Mouse (Mus musculus): ENCODE data around the gene Zbtb43.

The Zbtb43 gene

DNA sequence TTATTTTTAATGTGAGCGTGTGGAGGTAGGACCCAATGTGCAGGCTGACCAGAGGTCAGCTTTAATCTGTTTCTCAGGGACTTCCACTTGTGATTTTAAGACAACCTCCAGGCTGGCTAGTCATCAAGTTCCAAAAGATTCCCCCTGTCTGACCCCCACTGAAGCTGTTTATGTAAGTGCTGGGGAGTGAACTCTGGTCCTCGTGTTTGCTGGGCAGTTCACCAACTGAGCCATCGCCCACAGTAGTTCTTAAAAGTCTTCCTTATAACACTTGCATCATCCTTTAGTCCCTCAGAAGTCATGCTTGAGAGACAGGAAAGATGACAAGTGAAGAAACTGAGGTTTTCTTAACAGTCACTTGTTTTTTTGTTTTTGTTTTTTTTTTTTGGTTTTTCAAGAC lies 11.7 kb downstream of the Zbtb43 start:
- in situ Hi-C loops (cut with MboI; ENCODE audit: low pct_unique_long_range_greater_than_20kb in 1 of 2, low sequenced_read_pairs in 2 of 2, unreplicated experiment in 1 of 2): no loop called here

- in situ Hi-C loops (cut with MboI; ENCODE audit: low pct_unique_long_range_greater_than_20kb in 1 of 2, low sequenced_read_pairs in 2 of 2, unreplicated experiment in 1 of 2): no loop called here
Observed at GRCm38 (mm10) chr2:33456242-33456641, 12.1 kb downstream of the Zbtb43 start.

DNA sequence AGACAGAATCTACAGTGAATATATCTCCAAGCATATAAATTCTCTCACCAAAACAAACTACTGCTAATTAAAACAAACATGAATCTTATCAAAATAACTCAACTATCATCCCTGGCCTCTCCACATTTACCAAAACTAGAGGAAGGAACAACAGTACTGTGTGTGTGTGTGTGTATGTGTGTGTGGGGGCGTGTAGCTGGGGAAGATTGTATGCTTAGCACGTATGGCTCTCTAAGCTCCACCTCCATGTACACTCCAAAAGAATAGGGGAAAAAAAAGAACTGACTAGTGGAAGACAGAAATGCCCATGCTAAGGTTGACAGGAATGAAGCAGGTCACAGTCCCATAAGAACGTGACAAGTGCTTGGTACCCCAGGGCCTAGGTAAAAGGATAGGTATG lies 13.0 kb downstream of the Zbtb43 start:
- in situ Hi-C loops (cut with MboI; ENCODE audit: low pct_unique_long_range_greater_than_20kb in 1 of 2, low sequenced_read_pairs in 2 of 2, unreplicated experiment in 1 of 2): no loop called here

DNA sequence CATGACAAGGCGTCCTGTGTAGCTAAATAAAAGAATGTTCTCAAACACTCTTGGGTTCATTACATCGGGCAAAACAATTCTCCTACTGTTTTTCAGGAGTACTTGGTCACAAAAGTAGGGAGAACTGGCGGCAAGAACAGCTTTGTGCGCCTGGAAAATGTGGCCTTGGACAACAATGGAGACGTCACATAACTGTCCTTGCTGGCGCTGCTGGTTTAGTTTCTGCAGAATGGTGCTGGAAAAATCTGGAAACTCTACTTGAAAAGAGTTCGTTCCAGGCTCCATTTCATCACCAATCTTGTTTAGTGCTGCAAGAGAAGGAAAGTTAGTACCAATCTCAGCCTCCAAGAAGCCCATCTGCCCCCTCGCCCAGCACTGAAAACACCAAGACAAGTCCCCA lies 13.5 kb downstream of the Zbtb43 start:
- in situ Hi-C loops (cut with MboI; ENCODE audit: low pct_unique_long_range_greater_than_20kb in 1 of 2, low sequenced_read_pairs in 2 of 2, unreplicated experiment in 1 of 2): no loop called here

DNA sequence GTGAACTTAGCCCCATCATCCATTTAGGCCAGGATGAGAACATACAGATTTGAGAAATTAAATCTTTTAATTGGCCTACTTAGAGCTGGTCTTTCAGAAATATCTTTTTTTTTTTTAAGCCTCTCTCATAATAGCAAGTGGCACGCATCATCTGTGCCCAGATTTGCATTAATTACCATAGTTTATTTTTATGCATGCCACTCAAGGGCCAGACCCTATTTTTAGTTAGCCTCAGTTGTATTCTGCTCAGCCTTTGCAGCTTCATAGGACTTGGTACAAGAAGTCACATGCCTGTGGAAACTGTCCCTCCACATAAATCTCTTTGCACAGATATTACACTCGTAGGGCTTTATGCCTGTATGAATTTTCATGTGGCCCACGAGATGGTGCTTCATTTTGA lies 14.9 kb downstream of the Zbtb43 start:
- in situ Hi-C loops (cut with MboI; ENCODE audit: low pct_unique_long_range_greater_than_20kb in 1 of 2, low sequenced_read_pairs in 2 of 2, unreplicated experiment in 1 of 2): no loop called here

DNA sequence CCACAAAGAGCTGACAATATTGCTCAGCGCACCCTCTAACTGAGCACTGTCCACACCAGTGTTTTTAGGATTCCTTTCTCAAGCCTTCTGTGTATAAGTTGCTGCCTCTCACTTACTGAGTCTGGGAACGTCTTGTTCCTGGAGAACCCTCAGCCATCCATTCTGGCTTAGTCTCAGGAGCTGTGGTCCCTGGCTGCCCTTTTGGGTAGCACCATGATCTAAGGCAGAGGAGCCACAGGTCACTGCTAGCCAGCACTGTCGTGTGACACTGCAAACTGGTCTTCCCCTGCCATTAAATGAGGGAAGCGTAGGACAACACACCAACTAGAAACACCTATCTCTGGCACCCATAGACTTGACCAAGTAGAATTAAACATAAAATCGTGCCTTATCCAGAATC lies 15.6 kb downstream of the Zbtb43 start:
- in situ Hi-C loops (cut with MboI; ENCODE audit: low pct_unique_long_range_greater_than_20kb in 1 of 2, low sequenced_read_pairs in 2 of 2, unreplicated experiment in 1 of 2): no loop called here

DNA sequence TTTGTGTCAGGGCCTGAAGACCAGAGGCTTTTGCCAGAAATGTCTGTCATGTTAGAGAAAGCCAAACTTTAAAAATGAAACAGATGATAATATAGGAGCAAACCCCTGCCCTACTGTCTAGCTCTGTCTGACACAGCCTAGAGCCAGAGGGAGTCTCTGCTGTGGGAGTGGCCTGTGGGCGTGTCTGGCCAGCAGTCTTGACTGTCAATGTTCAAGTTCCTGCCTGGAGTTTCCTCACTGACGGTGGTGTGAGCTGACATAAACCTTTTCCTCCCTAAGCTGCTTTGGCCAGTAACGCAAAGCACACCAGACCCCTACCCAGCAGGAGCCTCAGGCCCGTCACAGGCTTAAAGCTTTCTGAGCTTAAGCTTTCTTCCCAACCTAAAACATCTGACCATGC lies 16.2 kb downstream of the Zbtb43 start:
- in situ Hi-C loops (cut with MboI; ENCODE audit: low pct_unique_long_range_greater_than_20kb in 1 of 2, low sequenced_read_pairs in 2 of 2, unreplicated experiment in 1 of 2): no loop called here

DNA sequence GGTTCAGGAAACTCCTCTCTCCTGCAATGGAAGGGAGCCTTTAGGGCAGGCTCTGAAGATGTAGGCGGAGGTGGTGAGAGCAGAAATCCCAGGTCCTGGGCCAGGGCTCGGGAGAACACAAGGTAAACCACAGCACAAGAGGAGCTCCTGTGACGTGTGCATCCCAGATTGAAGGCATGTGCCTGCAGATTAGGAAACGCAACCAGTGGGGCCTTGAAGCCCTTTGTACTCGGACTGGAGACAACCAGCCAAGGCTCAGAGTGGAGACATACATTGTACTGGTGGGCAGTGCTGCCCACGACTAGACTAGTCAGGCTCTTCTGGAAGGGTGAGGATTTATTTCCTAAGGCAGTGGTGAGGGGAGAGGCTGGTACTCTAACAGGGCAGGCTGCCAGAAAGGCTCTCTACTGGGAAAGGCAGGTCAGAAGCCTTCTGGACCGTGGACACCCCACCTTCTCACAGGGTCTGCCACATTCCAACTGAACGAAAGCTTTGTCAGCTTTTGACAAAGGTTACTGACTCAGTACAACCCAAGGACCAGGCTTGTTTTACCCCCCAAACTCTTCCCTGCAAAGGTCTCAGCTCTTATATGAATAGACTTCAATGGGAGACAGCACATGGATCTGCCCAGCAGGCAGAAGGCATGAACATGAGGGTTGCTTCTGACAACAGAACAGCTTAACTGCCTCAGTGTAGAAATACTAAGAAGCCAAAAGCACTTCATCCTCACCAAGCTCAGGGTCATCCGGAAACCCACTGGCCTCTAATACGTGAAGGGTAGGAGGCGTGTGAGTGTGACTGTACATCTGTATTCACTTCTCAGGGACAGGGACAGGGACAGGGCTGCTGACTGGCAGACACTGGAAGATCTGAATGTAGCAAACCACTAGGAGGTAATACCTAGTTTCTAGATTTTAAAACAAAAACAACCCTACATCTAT lies 17.1 kb downstream of the Zbtb43 start:
- in situ Hi-C loops (cut with MboI; ENCODE audit: low pct_unique_long_range_greater_than_20kb in 1 of 2, low sequenced_read_pairs in 2 of 2, unreplicated experiment in 1 of 2): no loop called here

- in situ Hi-C loops (cut with MboI; ENCODE audit: low pct_unique_long_range_greater_than_20kb in 1 of 2, low sequenced_read_pairs in 2 of 2, unreplicated experiment in 1 of 2): no loop called here
Observed at GRCm38 (mm10) chr2:33449119-33449873, 19.1 kb downstream of the Zbtb43 start.

GRCm38 (mm10) chr2:33446796-33447195 lies 21.6 kb downstream of the Zbtb43 start:
- in situ Hi-C loops (cut with MboI; ENCODE audit: low pct_unique_long_range_greater_than_20kb in 1 of 2, low sequenced_read_pairs in 2 of 2, unreplicated experiment in 1 of 2): no loop called here

DNA sequence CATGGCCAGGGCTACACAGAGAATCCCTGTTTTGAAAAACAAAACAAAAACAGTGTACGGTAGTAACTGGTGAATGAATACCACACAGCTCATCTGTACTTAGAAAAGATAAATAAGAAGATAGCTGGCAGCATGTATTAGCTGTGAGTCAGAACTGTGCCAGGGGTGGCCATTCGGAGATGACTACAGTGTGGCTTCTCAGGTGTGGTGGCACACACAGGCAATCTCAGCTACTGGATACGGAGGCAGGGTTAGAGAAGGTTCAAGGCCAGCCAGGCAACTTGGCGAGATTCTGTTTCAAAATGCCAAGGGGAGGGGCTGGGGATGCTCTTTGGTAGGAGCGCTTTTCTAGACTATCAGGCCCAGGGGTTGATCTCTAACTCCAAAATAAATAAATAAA lies 22.6 kb downstream of the Zbtb43 start:
- in situ Hi-C loops (cut with MboI; ENCODE audit: low pct_unique_long_range_greater_than_20kb in 1 of 2, low sequenced_read_pairs in 2 of 2, unreplicated experiment in 1 of 2): no loop called here

- in situ Hi-C loops (cut with MboI; ENCODE audit: low pct_unique_long_range_greater_than_20kb in 1 of 2, low sequenced_read_pairs in 2 of 2, unreplicated experiment in 1 of 2): no loop called here
Observed at GRCm38 (mm10) chr2:33444862-33445261, 23.5 kb downstream of the Zbtb43 start.

GRCm38 (mm10) chr2:33444358-33444757 lies 24.0 kb downstream of the Zbtb43 start:
- in situ Hi-C loops (cut with MboI; ENCODE audit: low pct_unique_long_range_greater_than_20kb in 1 of 2, low sequenced_read_pairs in 2 of 2, unreplicated experiment in 1 of 2): no loop called here

GRCm38 (mm10) chr2:33442701-33443100 lies 25.7 kb downstream of the Zbtb43 start:
- in situ Hi-C loops (cut with MboI; ENCODE audit: low pct_unique_long_range_greater_than_20kb in 1 of 2, low sequenced_read_pairs in 2 of 2, unreplicated experiment in 1 of 2): no loop called here

DNA sequence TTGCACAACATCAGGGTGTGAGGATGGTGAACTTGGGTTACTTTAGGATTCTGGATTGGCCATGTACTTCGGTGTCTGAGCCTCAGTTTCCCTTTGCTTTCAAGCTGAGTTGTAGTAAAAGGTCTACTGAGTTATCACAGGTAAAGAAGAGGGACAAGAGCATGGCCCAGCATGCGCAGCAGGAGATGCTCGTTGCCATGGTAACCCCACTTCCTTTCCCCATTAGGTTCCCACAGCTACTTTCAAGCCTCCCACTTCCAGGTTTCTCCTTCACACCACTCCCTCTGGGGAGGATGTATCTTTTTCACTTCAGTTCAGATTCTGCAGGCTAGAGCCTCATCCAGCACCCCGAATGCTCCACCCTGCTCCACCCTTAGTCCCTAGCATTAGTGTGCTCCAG lies 27.5 kb downstream of the Zbtb43 start:
- in situ Hi-C loops (cut with MboI; ENCODE audit: low pct_unique_long_range_greater_than_20kb in 1 of 2, low sequenced_read_pairs in 2 of 2, unreplicated experiment in 1 of 2): no loop called here

- in situ Hi-C loops (cut with MboI; ENCODE audit: low pct_unique_long_range_greater_than_20kb in 1 of 2, low sequenced_read_pairs in 2 of 2, unreplicated experiment in 1 of 2): no loop called here
Observed at GRCm38 (mm10) chr2:33439980-33440670, 28.2 kb downstream of the Zbtb43 start.

DNA sequence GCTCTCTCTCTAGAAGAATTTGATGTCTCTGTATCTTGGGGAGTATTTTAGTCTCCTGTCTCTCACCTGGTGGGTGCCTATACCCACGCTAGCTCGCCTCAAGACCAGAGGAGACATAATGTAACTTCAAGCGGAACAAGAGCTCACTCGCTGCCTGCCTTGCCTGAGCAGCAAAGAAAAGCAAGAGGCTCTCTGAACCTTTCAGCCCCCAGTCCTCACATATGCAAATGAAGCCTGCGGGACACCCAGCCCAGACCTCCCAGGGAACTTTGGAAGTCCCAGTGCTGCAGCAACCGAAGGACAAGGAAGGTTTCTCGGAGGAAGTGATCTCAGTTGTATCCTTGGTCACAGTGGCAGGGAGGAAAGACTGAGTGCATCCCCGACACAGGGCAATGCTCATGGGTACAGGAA lies 28.9 kb downstream of the Zbtb43 start:
- in situ Hi-C loops (cut with MboI; ENCODE audit: low pct_unique_long_range_greater_than_20kb in 1 of 2, low sequenced_read_pairs in 2 of 2, unreplicated experiment in 1 of 2): no loop called here

- in situ Hi-C loops (cut with MboI; ENCODE audit: low pct_unique_long_range_greater_than_20kb in 1 of 2, low sequenced_read_pairs in 2 of 2, unreplicated experiment in 1 of 2): no loop called here
Observed at GRCm38 (mm10) chr2:33438377-33438776, 30.0 kb downstream of the Zbtb43 start.

GRCm38 (mm10) chr2:33437184-33437583 lies 31.2 kb downstream of the Zbtb43 start:
- in situ Hi-C loops (cut with MboI; ENCODE audit: low pct_unique_long_range_greater_than_20kb in 1 of 2, low sequenced_read_pairs in 2 of 2, unreplicated experiment in 1 of 2): no loop called here
